Mouse (Mus musculus): ENCODE measurements around the gene Gata1. TPM values are rescaled to one million over a fixed set of nuclear protein-coding genes. Genes with fewer than 3 reads are reported as not detected.
"Not testable (repeated sequence)": the region's sequence is repeated elsewhere in the genome, so short reads cannot be mapped to it uniquely, and the experiment has no call there.

The Gata1 gene
- polyA plus RNA-seq, 1 experiment from 2014 or later: 2.8 TPM

GRCm38 (mm10) chrX:7919601-7920383 is 58.1 kb downstream of the Gata1 start, which contains the start of gene Pcsk1n:
Gene Pcsk1n (plus strand): TSS chrX:7919822.
- Histone ChIP-seq H3K4me1 (0 out of 2 replicates have a peak, but pooled peaks cover 11% of the 10 kb centered on the region), H3K27ac (replicated peaks) (no peak within 1 kb of the TSS), H3K36me3 (no peaks in the 10 kb centered on the region), H3K27me3 (replicated peaks) (peaks cover 66% of the 10 kb centered on the region), H3K4me3 (peak within 1 kb of the TSS; percentile 31; the same call in 1 of the 2 replicates), H3K9me3 (no peaks in the 10 kb centered on the region), H3K9ac (no peak within 1 kb of the TSS), H3K4me2 (peak within 1 kb of the TSS; percentile 55)
- 6% methylated on average over 23 of the region's 40 CpGs for WGBS
- ATAC-seq (ENCODE audit: extremely low read depth, insufficient number of reproducible peaks, low FRiP score, low TSS enrichment): no peak

DNA sequence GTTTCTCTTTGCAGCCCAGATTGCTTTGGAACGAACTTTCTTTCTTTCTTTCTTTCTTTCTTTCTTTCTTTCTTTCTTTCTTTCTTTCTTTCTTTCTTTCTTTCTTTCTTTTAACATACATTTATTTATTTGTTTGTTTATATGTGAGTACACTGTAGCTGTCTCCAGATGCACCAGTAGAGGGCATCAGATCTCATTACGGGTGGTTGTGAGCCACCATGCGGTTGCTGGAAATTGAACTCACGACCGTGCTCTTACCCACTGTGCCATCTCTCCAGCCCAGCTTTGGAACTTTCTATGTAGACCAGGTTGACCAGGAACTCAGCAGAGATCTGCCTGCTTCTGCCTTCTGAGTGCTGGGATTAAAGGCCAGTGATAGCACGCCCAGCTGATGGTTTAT is 59.9 kb downstream of the Gata1 start:
- not testable (repeated sequence) for H3K27ac ChIP-seq (replicated peaks); H3K9me3 ChIP-seq; H3K36me3 ChIP-seq; H3K4me3 ChIP-seq; H3K4me2 ChIP-seq; ATAC-seq (ENCODE audit: extremely low read depth, insufficient number of reproducible peaks, low FRiP score, low TSS enrichment); H3K9ac ChIP-seq
- Histone ChIP-seq H3K27me3 (replicated peaks) (peaks cover 48% of the 10 kb centered on the region), H3K4me1 (0 out of 2 replicates have a peak, but pooled peaks cover 11% of the 10 kb centered on the region)
- WGBS: 65% methylated on average over 6 of the region's 6 CpGs

GRCm38 (mm10) chrX:7915669-7916068 is 62.2 kb downstream of the Gata1 start:
- WGBS: 8% methylated on average over 3 of the region's 3 CpGs
- not testable (repeated sequence) for H3K9ac ChIP-seq; H3K4me3 ChIP-seq; H3K4me1 ChIP-seq; H3K36me3 ChIP-seq; H3K27ac ChIP-seq (replicated peaks); ATAC-seq (ENCODE audit: extremely low read depth, insufficient number of reproducible peaks, low FRiP score, low TSS enrichment); H3K9me3 ChIP-seq; H3K4me2 ChIP-seq
- peaks cover 25% of the 10 kb centered on the region for H3K27me3 ChIP-seq (replicated peaks)

DNA sequence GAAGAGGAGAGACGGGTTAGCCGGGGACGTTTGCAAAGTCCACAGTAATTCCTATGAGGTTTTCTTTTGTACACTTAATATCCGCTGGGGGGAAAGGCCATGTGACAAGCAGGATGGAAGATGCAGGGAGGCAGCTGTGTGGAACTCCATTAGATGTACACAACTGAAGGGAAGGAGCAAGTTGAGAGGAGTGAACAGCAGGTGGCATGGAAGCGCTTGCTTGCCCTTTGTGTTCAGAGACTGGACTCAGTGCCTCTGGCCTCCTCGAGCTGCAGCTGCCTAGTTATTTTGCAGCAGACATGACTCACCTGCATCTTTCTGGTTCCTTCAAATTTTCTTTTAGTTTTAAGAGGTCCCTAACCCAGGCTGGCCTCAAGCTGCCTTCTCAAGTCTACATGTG is 67.4 kb downstream of the Gata1 start:
- Histone ChIP-seq H3K4me3 (no peak overlapping the region), H3K4me1 (no peaks in the 10 kb centered on the region), H3K27me3 (replicated peaks) (no peaks in the 10 kb centered on the region), H3K9me3 (no peaks in the 10 kb centered on the region), H3K36me3 (peaks cover 12% of the 10 kb centered on the region), H3K27ac (replicated peaks) (no peak overlapping the region), H3K4me2 (no peak overlapping the region), H3K9ac (no peak overlapping the region)
- ATAC-seq (ENCODE audit: extremely low read depth, insufficient number of reproducible peaks, low FRiP score, low TSS enrichment): no peak
- WGBS: 59% methylated on average over 6 of the region's 6 CpGs

Other genes starting within 250 kb of the Gata1 start
- gene Praf2, start 249.6 kb downstream of the Gata1 start, polyA plus RNA-seq (2015; fragmentation: Nextera tagmentation; extraction: Ambion mirVana): 42.4 and 42.5 TPM in 2 replicates
- 5.6 and 6.1 TPM in 2 replicates for gene Ccdc120, start 227.2 kb downstream of the Gata1 start, polyA plus RNA-seq (2015; fragmentation: Nextera tagmentation; extraction: Ambion mirVana)
- 16.3 and 16.9 TPM in 2 replicates for gene Tfe3, start 215.5 kb downstream of the Gata1 start, polyA plus RNA-seq (2015; fragmentation: Nextera tagmentation; extraction: Ambion mirVana)
- 26.7 and 27.3 TPM in 2 replicates for gene Gripap1, start 188.3 kb downstream of the Gata1 start, polyA plus RNA-seq (2015; fragmentation: Nextera tagmentation; extraction: Ambion mirVana)
- gene Kcnd1, start 155.8 kb downstream of the Gata1 start, polyA plus RNA-seq (2015; fragmentation: Nextera tagmentation; extraction: Ambion mirVana): 0.72 and 1.2 TPM in 2 replicates
- gene Otud5, start 136.7 kb downstream of the Gata1 start, polyA plus RNA-seq (2015; fragmentation: Nextera tagmentation; extraction: Ambion mirVana): 28.0 and 29.4 TPM in 2 replicates
- 5.9 and 6.7 TPM in 2 replicates for gene Pim2, start 99.8 kb downstream of the Gata1 start, polyA plus RNA-seq (2015; fragmentation: Nextera tagmentation; extraction: Ambion mirVana)
- 24.1 and 25.4 TPM in 2 replicates for gene Slc35a2, start 94.0 kb downstream of the Gata1 start, polyA plus RNA-seq (2015; fragmentation: Nextera tagmentation; extraction: Ambion mirVana)
- 79.0 and 81.7 TPM in 2 replicates for gene Pqbp1, start 78.8 kb downstream of the Gata1 start, polyA plus RNA-seq (2015; fragmentation: Nextera tagmentation; extraction: Ambion mirVana)
- gene Timm17b, start 78.7 kb downstream of the Gata1 start, polyA plus RNA-seq (2015; fragmentation: Nextera tagmentation; extraction: Ambion mirVana): 130 and 143 TPM in 2 replicates
- gene Gm10491, start 70.2 kb downstream of the Gata1 start, polyA plus RNA-seq (2015; fragmentation: Nextera tagmentation; extraction: Ambion mirVana): not detected in 2 replicates
- gene Gm10490, start 68.5 kb downstream of the Gata1 start, polyA plus RNA-seq (2015; fragmentation: Nextera tagmentation; extraction: Ambion mirVana): not detected in 2 replicates
- gene Pcsk1n, start 58.2 kb downstream of the Gata1 start, polyA plus RNA-seq (2015; fragmentation: Nextera tagmentation; extraction: Ambion mirVana): 0.42 and 0.78 TPM in 2 replicates
- gene Eras, start 49.5 kb downstream of the Gata1 start, polyA plus RNA-seq (2015; fragmentation: Nextera tagmentation; extraction: Ambion mirVana): not detected in 2 replicates
- gene Hdac6, start 30.2 kb downstream of the Gata1 start, polyA plus RNA-seq (2015; fragmentation: Nextera tagmentation; extraction: Ambion mirVana): 22.8 and 24.9 TPM in 2 replicates
- 0.38 and 0.53 TPM in 2 replicates for gene Glod5, start 40.4 kb upstream of the Gata1 start, polyA plus RNA-seq (2015; fragmentation: Nextera tagmentation; extraction: Ambion mirVana)
- 34.4 and 34.9 TPM in 2 replicates for gene Suv39h1, start 96.7 kb upstream of the Gata1 start, polyA plus RNA-seq (2015; fragmentation: Nextera tagmentation; extraction: Ambion mirVana)
- gene Was, start 112.4 kb upstream of the Gata1 start, polyA plus RNA-seq (2015; fragmentation: Nextera tagmentation; extraction: Ambion mirVana): 0.24 and 0.33 TPM in 2 replicates
- gene Wdr13, start 154.8 kb upstream of the Gata1 start, polyA plus RNA-seq (2015; fragmentation: Nextera tagmentation; extraction: Ambion mirVana): 20.9 and 22.8 TPM in 2 replicates
- gene Rbm3, start 167.8 kb upstream of the Gata1 start, polyA plus RNA-seq (2015; fragmentation: Nextera tagmentation; extraction: Ambion mirVana): 323 and 335 TPM in 2 replicates
- gene Tbc1d25, start 198.1 kb upstream of the Gata1 start, polyA plus RNA-seq (2015; fragmentation: Nextera tagmentation; extraction: Ambion mirVana): 9.0 and 10.4 TPM in 2 replicates
- gene Ebp, start 215.4 kb upstream of the Gata1 start, polyA plus RNA-seq (2015; fragmentation: Nextera tagmentation; extraction: Ambion mirVana): 26.2 and 29.2 TPM in 2 replicates
- gene Porcn, start 228.5 kb upstream of the Gata1 start, polyA plus RNA-seq (2015; fragmentation: Nextera tagmentation; extraction: Ambion mirVana): 3.7 and 3.9 TPM in 2 replicates

Measured in heart, embryonic 13.5 days (tissue).